Mouse (Mus musculus) erythroblast, embryonic 14.5 days (primary cell): ENCODE data around the gene Itgb2. TPM values are rescaled to one million over a fixed set of nuclear protein-coding genes. Genes with fewer than 3 reads are reported as not detected.

Experiments used
- H3K27me3 ChIP-seq: 2 replicates; pipeline ENCODE4 v1.6.1; 2012; ENCODE audit warnings: inconsistent platforms; ENCODE audit not compliant: control insufficient read depth
- H3K36me3 ChIP-seq: 2 replicates; pipeline ENCODE4 v1.6.1; 2012; ENCODE audit warnings: mild to moderate bottlenecking, inconsistent platforms; ENCODE audit not compliant: control insufficient read depth
- H3K4me1 ChIP-seq: 2 replicates; pipeline ENCODE4 v1.6.1; 2012; ENCODE audit warnings: inconsistent platforms; ENCODE audit not compliant: control insufficient read depth
- H3K4me3 ChIP-seq: replicated peaks from 2 replicates; pipeline ENCODE3; 2012; ENCODE audit warnings: moderate library complexity, mild to moderate bottlenecking, inconsistent platforms
- H3K9me3 ChIP-seq: 2 replicates; pipeline ENCODE4 v1.6.1; 2012; ENCODE audit warnings: low read length, inconsistent platforms, mixed read lengths; ENCODE audit not compliant: control insufficient read depth
- GATA1 ChIP-seq: IDR thresholded peaks from 2 replicates; pipeline ENCODE4 v1.6.1; 2012; ENCODE audit warnings: low read length, inconsistent platforms, mixed read lengths
- TAL1 ChIP-seq: IDR thresholded peaks from 3 replicates; pipeline ENCODE4 v1.6.1; 2012; ENCODE audit warnings: low read length, inconsistent platforms, mixed read lengths
- polyA plus RNA-seq: library from polyadenylated mRNA; stranded (reverse); fragments of >175 nt; gene quantifications from 2 replicates; pipeline ENCODE4 v1.2.3, GENCODE M21; 2012

The Itgb2 gene
- polyA plus RNA-seq, 1 experiment = 0.14 TPM

DNA sequence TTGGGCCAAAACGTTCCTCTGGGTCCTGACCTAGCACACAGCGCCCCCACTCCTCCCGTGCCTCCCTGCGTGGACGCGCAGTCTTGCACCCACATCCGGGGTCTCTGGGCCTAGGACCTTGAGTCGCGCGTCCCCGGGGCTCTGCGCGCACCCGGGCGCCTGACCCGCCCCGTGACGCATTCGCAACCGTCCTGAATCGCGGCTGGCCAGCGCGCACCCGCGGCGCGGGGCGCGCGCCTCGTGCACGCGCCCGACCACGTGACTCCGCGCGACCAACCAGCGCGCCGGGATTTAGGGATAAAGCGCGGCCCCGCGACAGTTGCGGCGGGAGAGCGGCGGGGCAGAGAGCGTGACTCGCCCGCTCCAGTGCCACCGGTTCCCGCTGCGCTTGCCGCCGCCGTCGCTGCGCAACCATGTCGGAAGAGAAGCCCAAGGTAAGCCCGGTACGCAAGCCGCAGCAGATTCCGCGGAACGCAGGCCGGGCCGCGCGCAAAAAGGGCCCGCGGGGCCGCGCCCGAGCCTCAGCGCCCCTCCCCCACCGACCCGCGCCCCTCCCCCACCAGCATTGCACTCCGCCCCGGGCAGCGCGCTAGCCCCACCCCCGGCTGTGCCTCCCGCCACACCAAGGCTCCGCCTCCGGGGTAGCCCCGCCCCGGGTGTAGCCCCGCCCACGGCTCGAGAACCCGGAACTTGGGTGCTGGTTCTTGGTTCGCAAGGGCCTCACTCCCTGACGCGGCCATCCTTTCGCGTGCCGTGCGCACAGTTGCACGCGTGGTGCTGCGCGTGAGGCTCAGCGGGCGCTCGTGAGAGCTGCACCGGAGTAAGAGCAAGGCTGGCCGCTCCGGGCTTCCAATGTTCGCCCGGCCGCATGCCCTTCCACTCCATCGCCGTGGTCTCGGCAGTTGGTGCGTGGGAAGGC is 76.1 kb downstream of the Itgb2 start, which contains the start of the genes Sumo3 and Gm49325:
Gene Sumo3, plus strand, starts transcription at position 190 of the 919 bp plus-strand sequence.
Gene Gm49325, plus strand, starts transcription at position 290 of the 919 bp plus-strand sequence.
- Histone ChIP-seq H3K4me3 (peak within 1 kb of the TSS; percentile 88), H3K27me3 (no peaks in the 10 kb centered on the region), H3K9me3 (peaks cover 4% of the 10 kb centered on the region; the same call in 1 of the 2 replicates), H3K4me1 (peaks cover 48% of the 10 kb centered on the region), H3K36me3 (peaks cover 38% of the 10 kb centered on the region)
- TF ChIP-seq TAL1 (no peak), GATA1 (no peak)

GRCm38 (mm10) chr10:77606855-77607254 is 76.8 kb downstream of the Itgb2 start:
- H3K4me1 ChIP-seq = peaks cover 50% of the 10 kb centered on the region
- H3K36me3 ChIP-seq = peaks cover 45% of the 10 kb centered on the region
- TF ChIP-seq GATA1 = no peak
- TF ChIP-seq TAL1 = no peak
- H3K27me3 ChIP-seq = no peaks in the 10 kb centered on the region
- peak overlapping the region; percentile 88 for H3K4me3 ChIP-seq
- peaks cover 4% of the 10 kb centered on the region; the same call in 1 of the 2 replicates for H3K9me3 ChIP-seq

GRCm38 (mm10) chr10:77607441-77607840 is 77.4 kb downstream of the Itgb2 start:
- no peaks in the 10 kb centered on the region for H3K27me3 ChIP-seq
- peaks cover 4% of the 10 kb centered on the region; the same call in 1 of the 2 replicates for H3K9me3 ChIP-seq
- peaks cover 50% of the 10 kb centered on the region for H3K4me1 ChIP-seq
- H3K36me3 ChIP-seq = peaks cover 50% of the 10 kb centered on the region
- TF ChIP-seq GATA1 = no peak
- no peak for TF ChIP-seq TAL1
- H3K4me3 ChIP-seq = peak overlapping the region; percentile 88

GRCm38 (mm10) chr10:77608589-77608988 is 78.5 kb downstream of the Itgb2 start:
- H3K36me3 ChIP-seq = peaks cover 62% of the 10 kb centered on the region
- TF ChIP-seq GATA1 (no peak), TAL1 (no peak)
- H3K4me3 ChIP-seq = no peak overlapping the region
- H3K27me3 ChIP-seq = no peaks in the 10 kb centered on the region
- H3K4me1 ChIP-seq = peaks cover 46% of the 10 kb centered on the region
- H3K9me3 ChIP-seq = peaks cover 4% of the 10 kb centered on the region; the same call in 1 of the 2 replicates

DNA sequence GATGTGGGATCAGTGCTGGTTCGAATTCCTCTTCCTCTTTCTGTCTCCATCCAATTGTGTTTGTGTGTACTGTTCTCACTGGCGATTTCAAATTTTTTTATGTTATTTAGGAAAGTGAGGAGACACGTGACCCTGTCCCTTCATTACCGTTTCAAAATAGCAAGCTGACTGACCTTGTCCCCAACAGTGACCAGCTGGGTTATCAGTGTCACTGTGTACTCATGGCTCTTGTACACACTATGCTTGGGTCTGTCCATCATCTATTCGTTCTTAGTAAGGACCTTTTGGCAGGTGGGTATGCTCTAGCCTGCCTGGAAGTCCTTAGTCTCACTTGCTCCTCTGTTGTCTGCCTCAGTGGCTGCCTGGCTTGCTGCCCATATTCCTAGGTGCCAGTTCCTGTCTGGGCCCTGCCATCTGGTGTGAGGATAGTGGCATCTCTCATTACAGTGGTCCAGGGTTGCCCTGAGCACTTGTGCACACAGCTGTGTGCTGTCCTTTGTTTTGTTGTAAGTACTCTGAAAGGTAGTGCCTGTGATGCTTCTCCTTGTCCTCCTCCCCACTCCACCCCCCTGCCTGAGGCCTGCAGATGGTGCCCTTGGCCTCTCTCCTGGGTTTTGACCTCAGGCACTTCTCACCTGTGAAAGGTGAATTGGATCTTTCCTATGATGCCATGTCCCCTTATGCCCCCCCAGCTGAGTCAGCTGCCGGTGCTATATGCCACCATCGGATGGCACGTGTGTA is 80.3 kb downstream of the Itgb2 start:
- Histone ChIP-seq H3K36me3 (peaks cover 78% of the 10 kb centered on the region), H3K4me3 (no peak overlapping the region), H3K9me3 (no peaks in the 10 kb centered on the region), H3K27me3 (no peaks in the 10 kb centered on the region), H3K4me1 (peaks cover 40% of the 10 kb centered on the region)
- TF ChIP-seq GATA1 = no peak
- no peak for TF ChIP-seq TAL1

- Histone ChIP-seq H3K27me3 (no peaks in the 10 kb centered on the region), H3K36me3 (peaks cover 94% of the 10 kb centered on the region), H3K4me1 (peaks cover 14% of the 10 kb centered on the region), H3K4me3 (no peak overlapping the region), H3K9me3 (no peaks in the 10 kb centered on the region)
- TF ChIP-seq TAL1 (no peak), GATA1 (no peak)
These were observed 83.4 kb downstream of the Itgb2 start for GRCm38 (mm10) chr10:77613409-77613808.

Other genes starting within 250 kb of the Itgb2 start
- gene Adarb1, start 112.0 kb upstream of the Itgb2 start, polyA plus RNA-seq = not detected in 2 replicates
- 7.2 and 8.8 TPM in 2 replicates for gene Fam207a, start 14.5 kb upstream of the Itgb2 start, polyA plus RNA-seq
- gene Pttg1ip, start 51.5 kb downstream of the Itgb2 start, polyA plus RNA-seq = 7.2 and 9.7 TPM in 2 replicates
- 3.1 and 3.3 TPM in 2 replicates for gene Sumo3, start 75.8 kb downstream of the Itgb2 start, polyA plus RNA-seq
- not detected in 2 replicates for gene Gm49325, start 75.9 kb downstream of the Itgb2 start, polyA plus RNA-seq
- gene Ube2g2, start 92.0 kb downstream of the Itgb2 start, polyA plus RNA-seq = 2.6 and 2.9 TPM in 2 replicates
- gene Tspear, start 156.3 kb downstream of the Itgb2 start, polyA plus RNA-seq = not detected in 2 replicates
- gene Gm19402, start 160.5 kb downstream of the Itgb2 start, polyA plus RNA-seq = not detected in 2 replicates
- not detected in 2 replicates for gene Gm9508, start 167.0 kb downstream of the Itgb2 start, polyA plus RNA-seq
- gene Gm10272, start 176.4 kb downstream of the Itgb2 start, polyA plus RNA-seq = not detected in 2 replicates
- not detected in 2 replicates for gene Gm10024, start 181.2 kb downstream of the Itgb2 start, polyA plus RNA-seq
- not detected in 2 replicates for gene Gm10142, start 185.6 kb downstream of the Itgb2 start, polyA plus RNA-seq
- not detected in 2 replicates for gene Krtap12-1, start 190.3 kb downstream of the Itgb2 start, polyA plus RNA-seq
- gene Gm10100, start 196.2 kb downstream of the Itgb2 start, polyA plus RNA-seq = not detected in 2 replicates
- not detected in 2 replicates for gene Gm18596, start 212.4 kb downstream of the Itgb2 start, polyA plus RNA-seq
- gene Gm9736, start 221.1 kb downstream of the Itgb2 start, polyA plus RNA-seq = not detected in 2 replicates
- not detected in 2 replicates for gene Gm3233, start 229.4 kb downstream of the Itgb2 start, polyA plus RNA-seq
- gene Gm3238, start 241.1 kb downstream of the Itgb2 start, polyA plus RNA-seq = not detected in 2 replicates
- gene Gm7138, start 246.7 kb downstream of the Itgb2 start, polyA plus RNA-seq = not detected in 2 replicates